Mouse (Mus musculus) duodenum, adult 2 months (tissue): ENCODE measurements around the gene Gm28102. TPM values are rescaled to one million over a fixed set of nuclear protein-coding genes. Genes with fewer than 3 reads are reported as not detected.

Experiments used
- polyA plus RNA-seq: library from polyadenylated mRNA; depleted of rRNA; stranded (reverse); fragments of >200 nt; gene quantifications from 2 replicates; pipeline ENCODE4 v1.2.3, GENCODE M21; 2012; ENCODE audit warnings: low replicate concordance; rRNA removed

Gene Gm28102
- polyA plus RNA-seq = not detected in 2 replicates

GRCm38 (mm10) chrY:88053015-88053414 is at the start of gene Gm28102:
Gm28102 (plus strand) TSS chrY:88053315.

